ENCODE assay signal across 9 mouse cellular contexts in the genomic region with DNA sequence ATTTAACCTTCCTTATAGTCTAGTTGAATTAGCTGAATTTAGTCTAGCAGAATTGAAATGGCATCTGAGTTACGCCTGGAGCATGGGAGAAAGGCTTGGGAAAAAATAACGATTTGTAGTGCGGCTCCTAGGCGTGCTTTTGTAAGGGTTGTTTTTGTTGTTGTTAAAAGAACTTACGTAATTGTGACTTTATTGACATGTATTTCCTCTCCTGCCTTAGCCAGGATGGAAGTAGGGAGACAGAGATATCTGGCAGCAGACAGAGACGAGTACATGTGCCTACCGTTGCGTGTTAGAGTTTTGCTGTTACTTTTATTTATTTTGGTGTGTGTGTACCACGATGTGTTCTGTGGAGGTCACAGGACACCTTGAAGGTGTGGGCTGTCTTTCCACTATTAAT. TPM values are rescaled to one million over a fixed set of nuclear protein-coding genes. Genes with fewer than 3 reads are reported as not detected.
A peak's percentile ranks its signal among the peaks of the same experiment; 100 is the strongest.
DNase-seq lines count a peak whose midpoint lies in the region; ATAC-seq and TF ChIP-seq lines count a peak whose summit lies in the region.
"Had no signal": no experiment of that assay in that cellular context is flagged by ENCODE, and none has a peak within 500 bp of the region (broad histone marks: within the 10 kb centered on the region; RNA-seq: fewer than 3 reads in every experiment).

No protein-coding gene starts in this region.

- H3K9ac ChIP-seq in embryonic facial prominence, embryonic 11.5 days (replicated peaks; ENCODE audit: low read length), result no peak overlapping the region; the same call in 1 of the 2 replicates
- 0 out of 2 replicates have a peak overlapping the region, but pooled peaks have one; percentile 19 for H3K9ac ChIP-seq in hindbrain, embryonic 15.5 days
- peak overlapping the region; percentile 97; the same call in 1 of the 2 replicates for H3K9ac ChIP-seq in midbrain, embryonic 13.5 days (replicated peaks)

- no peaks in the 10 kb centered on the region for H3K27me3 ChIP-seq in kidney, adult 2 months (replicated peaks; ENCODE audit: control insufficient read depth, insufficient read depth, low read length)
- no peaks in the 10 kb centered on the region for H3K27me3 ChIP-seq in embryonic facial prominence, embryonic 11.5 days (ENCODE audit: control insufficient read depth, insufficient read depth, low read length)
- H3K27me3 ChIP-seq in hindbrain, embryonic 15.5 days, result no peaks in the 10 kb centered on the region
- no peaks in the 10 kb centered on the region for H3K27me3 ChIP-seq in midbrain, embryonic 13.5 days

- no peak for TF ChIP-seq POLR2A in kidney, adult 2 months (IDR thresholded peaks at IDR 0.05; ENCODE audit: low read depth, low read length)

- H3K27ac ChIP-seq in kidney, adult 2 months (ENCODE audit: insufficient read depth, low read depth, low read length), result peak overlapping the region; percentile 30; the same call in 1 of the 2 replicates
- no peak overlapping the region for H3K27ac ChIP-seq in embryonic facial prominence, embryonic 11.5 days (replicated peaks; ENCODE audit: low read depth, low read length)
- no peak overlapping the region for H3K27ac ChIP-seq in hindbrain, embryonic 15.5 days (replicated peaks)
- H3K27ac ChIP-seq in midbrain, embryonic 13.5 days, result no peak overlapping the region

- no peaks in the 10 kb centered on the region for H3K9me3 ChIP-seq in embryonic facial prominence, embryonic 11.5 days (replicated peaks; ENCODE audit: control insufficient read depth, low read length)
- no peaks in the 10 kb centered on the region for H3K9me3 ChIP-seq in hindbrain, embryonic 15.5 days
- H3K9me3 ChIP-seq in midbrain, embryonic 13.5 days, result no peaks in the 10 kb centered on the region

- WGBS in kidney, adult 2 months, result 40% methylated on average over 9 of the region's 9 CpGs
- 46% methylated on average over 9 of the region's 9 CpGs for WGBS in embryonic facial prominence, embryonic 11.5 days
- 58% methylated on average over 9 of the region's 9 CpGs for WGBS in hindbrain, embryonic 15.5 days
- WGBS in midbrain, embryonic 13.5 days, result 75% methylated on average over 9 of the region's 9 CpGs

- no peak for ATAC-seq in embryonic facial prominence, embryonic 11.5 days (replicated peaks; ENCODE audit: insufficient number of reproducible peaks, low FRiP score, low TSS enrichment, low read depth)
- no peak for ATAC-seq in hindbrain, embryonic 15.5 days (ENCODE audit: low FRiP score, low read depth)
- no peak for ATAC-seq in midbrain, embryonic 13.5 days

- no peaks in the 10 kb centered on the region for H3K36me3 ChIP-seq in kidney, adult 2 months (ENCODE audit: control insufficient read depth, insufficient read depth, low read length)
- H3K36me3 ChIP-seq in embryonic facial prominence, embryonic 11.5 days (replicated peaks; ENCODE audit: control insufficient read depth, insufficient read depth, low read depth, low read length), result no peaks in the 10 kb centered on the region
- no peaks in the 10 kb centered on the region for H3K36me3 ChIP-seq in hindbrain, embryonic 15.5 days
- H3K36me3 ChIP-seq in midbrain, embryonic 13.5 days, result no peaks in the 10 kb centered on the region

- peak overlapping the region; percentile 77 for H3K4me2 ChIP-seq in embryonic facial prominence, embryonic 11.5 days (ENCODE audit: low read depth, low read length)
- H3K4me2 ChIP-seq in hindbrain, embryonic 15.5 days, result peak overlapping the region; percentile 82
- H3K4me2 ChIP-seq in midbrain, embryonic 13.5 days (replicated peaks), result peak overlapping the region; percentile 82

- DNase-seq in kidney, adult 2 months, result no peak
- no peak for DNase-seq in kidney, adult 8-10 months
- no peak for DNase-seq in embryonic facial prominence, embryonic 11.5 days (ENCODE audit: low spot score)
- DNase-seq in frontal cortex, postnatal 25 days (ENCODE audit: low spot score in 2 of 2), result no peak
- DNase-seq in adrenal gland, postnatal 25 days, result no peak
- no peak for DNase-seq in thymus, postnatal 14 days
- DNase-seq: kidney, postnatal 14 days had no signal

- 0 out of 2 replicates have a peak overlapping the region, but pooled peaks have one; percentile 85 for H3K4me3 ChIP-seq in kidney, adult 2 months (ENCODE audit: insufficient read depth, low read depth, low read length)
- H3K4me3 ChIP-seq in embryonic facial prominence, embryonic 11.5 days (ENCODE audit: low read depth, low read length), result peak overlapping the region; percentile 91
- peak overlapping the region; percentile 98 for H3K4me3 ChIP-seq in hindbrain, embryonic 15.5 days
- peak overlapping the region; percentile 84 for H3K4me3 ChIP-seq in midbrain, embryonic 13.5 days (replicated peaks)

- peaks cover 22% of the 10 kb centered on the region for H3K4me1 ChIP-seq in kidney, adult 2 months (ENCODE audit: control insufficient read depth, insufficient read depth, low read length)
- H3K4me1 ChIP-seq in embryonic facial prominence, embryonic 11.5 days (ENCODE audit: control insufficient read depth, insufficient read depth, low read length), result peaks cover 7% of the 10 kb centered on the region; the same call in 1 of the 2 replicates
- H3K4me1 ChIP-seq in hindbrain, embryonic 15.5 days (replicated peaks), result peaks cover 41% of the 10 kb centered on the region
- peaks cover 44% of the 10 kb centered on the region for H3K4me1 ChIP-seq in midbrain, embryonic 13.5 days (replicated peaks)

- no peak for TF ChIP-seq CTCF in kidney, adult 2 months (conservative IDR thresholded peaks at IDR 0.05; ENCODE audit: insufficient read depth, insufficient read length, low read depth, low read length)

RNA-seq across cellular contexts. Expression of gene Ryk, which starts 1.6 kb away (rescaled TPM):
- polyA plus RNA-seq in kidney, adult 2 months (2012; rRNA removed), result 41.2 and 42.7 TPM in 2 replicates
- 31.0 and 50.8 TPM in 2 replicates for polyA plus RNA-seq in embryonic facial prominence, embryonic 11.5 days (2014; fragmentation: Nextera tagmentation; extraction: Ambion mirVana)
- polyA plus RNA-seq in hindbrain, embryonic 15.5 days (2015; fragmentation: Nextera tagmentation; extraction: Ambion mirVana), result 13.7 and 14.4 TPM in 2 replicates
- polyA plus RNA-seq in midbrain, embryonic 13.5 days (2015; fragmentation: Nextera tagmentation; extraction: Ambion mirVana), result 10.8 and 14.5 TPM in 2 replicates
- 55.2 and 57.1 TPM in 2 replicates for total RNA-seq in adrenal gland, postnatal 25 days (2021)
